Mouse (Mus musculus) erythroblast, adult 5-6 weeks (primary cell): ENCODE data around the gene Srrm2. TPM values are rescaled to one million over a fixed set of nuclear protein-coding genes. Genes with fewer than 3 reads are reported as not detected.

Experiments used
- ATAC-seq: replicated peaks from 2 replicates; pipeline ENCODE4 v1.8.0; 2016; ENCODE audit warnings: moderate number of reproducible peaks, mild to moderate bottlenecking, moderate TSS enrichment, inconsistent platforms; ENCODE audit not compliant: poor library complexity, low FRiP score, severe bottlenecking
- total RNA-seq, 2 experiments: library from RNA; stranded (forward) in 1 of 2; stranded (reverse) in 1 of 2; fragments of 150-400 nt in 1 of 2; fragments of 200-764, 138-1000 nt in 1 of 2; gene quantifications; 2 replicates each; pipeline versions ENCODE4 v1.2.3 to v1.2.4; 2015 to 2017; ENCODE audit warnings: low replicate concordance in 2 of 2

The Srrm2 gene
- total RNA-seq, 2 experiments from 2014 or later: 169 to 188 TPM

GRCm38 (mm10) chr17:23843812-23844273, 53.5 kb downstream of the Srrm2 start, which contains the start of the genes Prss32 and Prss41:
Gene Prss32, plus strand, starts transcription at chr17:23843855.
Gene Prss41, minus strand, starts transcription at chr17:23844172.
- peak; percentile 64 for ATAC-seq

GRCm38 (mm10) chr17:23850028-23850427, 59.7 kb downstream of the Srrm2 start:
- no peak for ATAC-seq

DNA sequence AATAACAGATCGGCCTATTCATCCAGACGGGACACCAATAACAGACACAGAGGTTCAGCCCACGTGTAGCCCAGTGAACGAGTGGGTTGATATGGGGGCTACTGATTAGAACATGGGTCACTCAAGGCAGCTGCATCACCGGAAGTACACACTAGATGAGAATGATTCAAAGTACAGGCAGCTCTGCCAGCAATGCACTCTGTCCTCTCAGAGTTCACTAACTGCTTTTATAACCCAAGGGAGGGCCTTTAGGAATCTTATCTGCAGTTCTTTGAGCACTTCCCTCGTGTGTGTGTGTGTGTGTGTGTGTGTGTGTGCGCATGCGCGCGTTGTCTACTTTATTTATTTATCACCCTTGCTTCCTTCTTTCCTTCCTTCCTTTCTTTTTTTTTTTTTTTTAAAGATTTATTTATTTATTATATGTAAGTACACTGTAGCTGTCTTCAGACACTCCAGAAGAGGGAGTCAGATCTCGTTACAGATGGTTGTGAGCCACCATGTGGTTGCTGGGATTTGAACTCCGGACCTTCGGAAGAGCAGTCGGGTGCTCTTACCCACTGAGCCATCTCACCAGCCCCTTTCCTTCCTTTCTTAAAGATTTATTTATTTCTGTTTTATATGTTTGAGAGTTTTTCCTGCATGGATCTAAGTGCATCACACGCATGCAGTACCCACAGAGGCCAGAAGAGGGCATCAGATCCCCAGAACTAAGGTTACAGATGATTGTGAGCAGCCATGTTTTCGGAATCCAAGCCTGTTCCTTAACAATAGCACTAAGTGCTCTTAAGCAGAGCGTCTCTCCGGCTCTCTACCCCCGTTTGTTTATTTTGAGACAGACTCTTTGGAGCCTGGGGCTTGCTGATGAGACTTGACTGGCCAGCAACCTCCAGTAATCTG, 60.8 kb downstream of the Srrm2 start:
- ATAC-seq: 0 out of 2 replicates have a peak, but pooled peaks have one; percentile 47

- peak; percentile 84 for ATAC-seq
Observed at GRCm38 (mm10) chr17:23853292-23853691, 63.0 kb downstream of the Srrm2 start.

- no peak for ATAC-seq
Observed at GRCm38 (mm10) chr17:23854229-23854765, 64.0 kb downstream of the Srrm2 start.

- no peak for ATAC-seq
Observed at GRCm38 (mm10) chr17:23857193-23857592, 66.9 kb downstream of the Srrm2 start.

DNA sequence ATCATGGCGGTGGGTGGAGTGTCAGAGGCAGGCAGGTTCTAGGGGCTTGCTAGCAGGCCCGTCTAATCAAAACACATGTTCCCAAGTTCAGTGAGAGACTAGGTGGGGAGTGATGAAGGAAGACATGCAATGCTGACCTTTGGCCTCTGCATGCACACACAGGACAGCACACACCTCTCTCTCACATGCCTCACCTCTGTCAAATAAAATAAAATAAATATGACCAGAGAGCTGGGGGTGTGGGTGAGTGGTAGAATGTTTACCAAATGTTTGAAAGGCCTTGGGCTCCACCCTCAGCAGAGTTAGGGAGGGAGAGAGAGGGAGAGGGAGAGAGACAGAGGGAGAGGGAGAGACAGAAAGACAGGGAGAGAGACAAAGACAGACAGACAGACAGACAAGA, 67.6 kb downstream of the Srrm2 start:
- no peak for ATAC-seq

- ATAC-seq: no peak
Observed at GRCm38 (mm10) chr17:23862926-23863325, 72.6 kb downstream of the Srrm2 start.

DNA sequence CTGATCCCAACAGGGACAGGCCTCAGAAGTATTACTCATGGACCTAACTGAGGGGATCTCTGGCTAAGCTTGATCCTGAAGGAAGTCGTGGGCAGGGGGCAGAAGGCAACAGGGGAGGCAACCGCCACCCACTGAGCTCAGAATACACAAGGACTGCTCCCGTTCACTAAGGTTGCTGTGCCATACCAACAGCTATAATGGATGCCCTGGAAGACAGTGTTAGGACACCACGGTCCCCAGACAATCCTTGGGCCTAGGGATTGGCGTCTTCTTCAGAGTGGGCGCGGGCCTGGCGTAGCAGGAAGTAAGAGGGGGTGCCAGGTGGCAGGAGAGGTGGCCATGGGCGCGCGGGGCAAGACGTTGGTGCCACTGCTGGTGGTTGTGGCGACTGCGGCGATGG, 77.4 kb downstream of the Srrm2 start, which contains the start of gene Prss21:
TSS of gene Prss21 (plus strand) at position 301 of the 400 bp plus-strand sequence.
- no peak for ATAC-seq

DNA sequence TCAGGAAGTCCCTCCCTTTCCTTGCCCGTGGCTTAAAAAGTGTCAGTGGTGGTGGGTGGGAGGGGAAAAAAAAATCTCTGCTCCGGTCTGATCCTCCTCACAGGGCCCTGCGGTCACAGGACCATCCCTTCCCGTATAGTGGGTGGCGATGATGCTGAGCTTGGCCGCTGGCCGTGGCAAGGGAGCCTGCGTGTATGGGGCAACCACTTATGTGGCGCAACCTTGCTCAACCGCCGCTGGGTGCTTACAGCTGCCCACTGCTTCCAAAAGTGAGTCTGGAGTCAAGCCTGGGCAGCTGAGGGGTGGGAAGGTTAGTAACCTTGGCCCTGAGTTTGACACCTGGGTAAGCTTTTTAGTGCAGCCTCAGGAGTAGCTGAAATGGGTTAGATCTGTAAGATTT, 78.2 kb downstream of the Srrm2 start:
- ATAC-seq: no peak

Other genes starting within 250 kb of the Srrm2 start
- gene Zfp213, start 226.3 kb upstream of the Srrm2 start, total RNA-seq (2015; ENCODE audit: low replicate concordance): 1.7 and 2.5 TPM in 2 replicates
- 0.34 and 2.5 TPM in 2 replicates for gene Zfp213, start 226.3 kb upstream of the Srrm2 start, total RNA-seq (2017; ENCODE audit: low replicate concordance)
- gene Zfp13, start 191.0 kb upstream of the Srrm2 start, total RNA-seq (2015; ENCODE audit: low replicate concordance): not detected in 2 replicates
- gene Zfp13, start 191.0 kb upstream of the Srrm2 start, total RNA-seq (2017; ENCODE audit: low replicate concordance): not detected in 2 replicates
- not detected in 2 replicates for gene Zscan10, start 189.7 kb upstream of the Srrm2 start, total RNA-seq (2015; ENCODE audit: low replicate concordance)
- gene Zscan10, start 189.7 kb upstream of the Srrm2 start, total RNA-seq (2017; ENCODE audit: low replicate concordance): not detected in 2 replicates
- gene Mmp25, start 145.3 kb upstream of the Srrm2 start, total RNA-seq (2015; ENCODE audit: low replicate concordance): 11.1 and 11.9 TPM in 2 replicates
- 3.1 and 4.0 TPM in 2 replicates for gene Mmp25, start 145.3 kb upstream of the Srrm2 start, total RNA-seq (2017; ENCODE audit: low replicate concordance)
- gene Bicdl2, start 130.0 kb upstream of the Srrm2 start, total RNA-seq (2015; ENCODE audit: low replicate concordance): not detected in 2 replicates
- gene Bicdl2, start 130.0 kb upstream of the Srrm2 start, total RNA-seq (2017; ENCODE audit: low replicate concordance): not detected in 2 replicates
- 8.6 and 28.0 TPM in 2 replicates for gene Hcfc1r1, start 116.9 kb upstream of the Srrm2 start, total RNA-seq (2015; ENCODE audit: low replicate concordance)
- gene Hcfc1r1, start 116.9 kb upstream of the Srrm2 start, total RNA-seq (2017; ENCODE audit: low replicate concordance): 4.3 and 12.1 TPM in 2 replicates
- gene Thoc6, start 116.7 kb upstream of the Srrm2 start, total RNA-seq (2015; ENCODE audit: low replicate concordance): 7.3 and 21.5 TPM in 2 replicates
- gene Thoc6, start 116.7 kb upstream of the Srrm2 start, total RNA-seq (2017; ENCODE audit: low replicate concordance): 5.4 and 5.7 TPM in 2 replicates
- not detected in 2 replicates for gene Tnfrsf12a, start 113.1 kb upstream of the Srrm2 start, total RNA-seq (2015; ENCODE audit: low replicate concordance)
- gene Tnfrsf12a, start 113.1 kb upstream of the Srrm2 start, total RNA-seq (2017; ENCODE audit: low replicate concordance): 2.0 TPM in 1 of 2 replicates, not detected in the other
- gene Cldn6, start 111.3 kb upstream of the Srrm2 start, total RNA-seq (2015; ENCODE audit: low replicate concordance): not detected in 2 replicates
- gene Cldn6, start 111.3 kb upstream of the Srrm2 start, total RNA-seq (2017; ENCODE audit: low replicate concordance): not detected in 2 replicates
- not detected in 2 replicates for gene Cldn9, start 106.5 kb upstream of the Srrm2 start, total RNA-seq (2015; ENCODE audit: low replicate concordance)
- not detected in 2 replicates for gene Cldn9, start 106.5 kb upstream of the Srrm2 start, total RNA-seq (2017; ENCODE audit: low replicate concordance)
- not detected in 2 replicates for gene 1520401A03Rik, start 67.7 kb upstream of the Srrm2 start, total RNA-seq (2015; ENCODE audit: low replicate concordance)
- not detected in 2 replicates for gene 1520401A03Rik, start 67.7 kb upstream of the Srrm2 start, total RNA-seq (2017; ENCODE audit: low replicate concordance)
- 10.0 and 14.2 TPM in 2 replicates for gene Pkmyt1, start 64.2 kb upstream of the Srrm2 start, total RNA-seq (2015; ENCODE audit: low replicate concordance)
- gene Pkmyt1, start 64.2 kb upstream of the Srrm2 start, total RNA-seq (2017; ENCODE audit: low replicate concordance): 7.3 and 9.2 TPM in 2 replicates
- gene Paqr4, start 49.7 kb upstream of the Srrm2 start, total RNA-seq (2015; ENCODE audit: low replicate concordance): 1.2 TPM in 1 of 2 replicates, not detected in the other
- gene Paqr4, start 49.7 kb upstream of the Srrm2 start, total RNA-seq (2017; ENCODE audit: low replicate concordance): 1.4 and 4.3 TPM in 2 replicates
- not detected in 2 replicates for gene Kremen2, start 44.7 kb upstream of the Srrm2 start, total RNA-seq (2015; ENCODE audit: low replicate concordance)
- gene Kremen2, start 44.7 kb upstream of the Srrm2 start, total RNA-seq (2017; ENCODE audit: low replicate concordance): not detected in 2 replicates
- gene Flywch1, start 18.9 kb upstream of the Srrm2 start, total RNA-seq (2015; ENCODE audit: low replicate concordance): 2.1 and 2.3 TPM in 2 replicates
- 3.8 and 4.7 TPM in 2 replicates for gene Flywch1, start 18.9 kb upstream of the Srrm2 start, total RNA-seq (2017; ENCODE audit: low replicate concordance)
- not detected in 2 replicates for gene Flywch2, start 4.5 kb upstream of the Srrm2 start, total RNA-seq (2015; ENCODE audit: low replicate concordance)
- gene Flywch2, start 4.5 kb upstream of the Srrm2 start, total RNA-seq (2017; ENCODE audit: low replicate concordance): not detected in 2 replicates
- gene Elob, start 38.6 kb downstream of the Srrm2 start, total RNA-seq (2015; ENCODE audit: low replicate concordance): 94.3 and 118 TPM in 2 replicates
- 33.2 and 50.0 TPM in 2 replicates for gene Elob, start 38.6 kb downstream of the Srrm2 start, total RNA-seq (2017; ENCODE audit: low replicate concordance)
- not detected in 2 replicates for gene Prss33, start 45.5 kb downstream of the Srrm2 start, total RNA-seq (2015; ENCODE audit: low replicate concordance)
- gene Prss33, start 45.5 kb downstream of the Srrm2 start, total RNA-seq (2017; ENCODE audit: low replicate concordance): not detected in 2 replicates
- gene Prss32, start 53.3 kb downstream of the Srrm2 start, total RNA-seq (2015; ENCODE audit: low replicate concordance): not detected in 2 replicates
- gene Prss32, start 53.3 kb downstream of the Srrm2 start, total RNA-seq (2017; ENCODE audit: low replicate concordance): not detected in 2 replicates
- not detected in 2 replicates for gene Prss41, start 53.6 kb downstream of the Srrm2 start, total RNA-seq (2015; ENCODE audit: low replicate concordance)
- gene Prss41, start 53.6 kb downstream of the Srrm2 start, total RNA-seq (2017; ENCODE audit: low replicate concordance): not detected in 2 replicates
- not detected in 2 replicates for gene Prss21, start 77.5 kb downstream of the Srrm2 start, total RNA-seq (2015; ENCODE audit: low replicate concordance)
- gene Prss21, start 77.5 kb downstream of the Srrm2 start, total RNA-seq (2017; ENCODE audit: low replicate concordance): not detected in 2 replicates
- not detected in 2 replicates for gene Dcpp1, start 90.3 kb downstream of the Srrm2 start, total RNA-seq (2015; ENCODE audit: low replicate concordance)
- not detected in 2 replicates for gene Dcpp1, start 90.3 kb downstream of the Srrm2 start, total RNA-seq (2017; ENCODE audit: low replicate concordance)
- gene Dcpp2, start 90.3 kb downstream of the Srrm2 start, total RNA-seq (2015; ENCODE audit: low replicate concordance): not detected in 2 replicates
- gene Dcpp2, start 90.3 kb downstream of the Srrm2 start, total RNA-seq (2017; ENCODE audit: low replicate concordance): not detected in 2 replicates
- gene Dcpp3, start 126.9 kb downstream of the Srrm2 start, total RNA-seq (2015; ENCODE audit: low replicate concordance): not detected in 2 replicates
- gene Dcpp3, start 126.9 kb downstream of the Srrm2 start, total RNA-seq (2017; ENCODE audit: low replicate concordance): not detected in 2 replicates
- not detected in 2 replicates for gene Sbp, start 151.1 kb downstream of the Srrm2 start, total RNA-seq (2015; ENCODE audit: low replicate concordance)
- gene Sbp, start 151.1 kb downstream of the Srrm2 start, total RNA-seq (2017; ENCODE audit: low replicate concordance): not detected in 2 replicates
- not detected in 2 replicates for gene Sbpl, start 164.7 kb downstream of the Srrm2 start, total RNA-seq (2015; ENCODE audit: low replicate concordance)
- gene Sbpl, start 164.7 kb downstream of the Srrm2 start, total RNA-seq (2017; ENCODE audit: low replicate concordance): not detected in 2 replicates
- not detected in 2 replicates for gene Prss30, start 190.0 kb downstream of the Srrm2 start, total RNA-seq (2015; ENCODE audit: low replicate concordance)
- not detected in 2 replicates for gene Prss30, start 190.0 kb downstream of the Srrm2 start, total RNA-seq (2017; ENCODE audit: low replicate concordance)
- gene Prss22, start 207.6 kb downstream of the Srrm2 start, total RNA-seq (2015; ENCODE audit: low replicate concordance): not detected in 2 replicates
- gene Prss22, start 207.6 kb downstream of the Srrm2 start, total RNA-seq (2017; ENCODE audit: low replicate concordance): not detected in 2 replicates
- gene Prss27, start 247.6 kb downstream of the Srrm2 start, total RNA-seq (2015; ENCODE audit: low replicate concordance): not detected in 2 replicates
- gene Prss27, start 247.6 kb downstream of the Srrm2 start, total RNA-seq (2017; ENCODE audit: low replicate concordance): not detected in 2 replicates